Mouse (Mus musculus) cerebellum, postnatal 14 days (tissue): ENCODE results near the gene Prkaa2.

Experiments
- DNase-seq, 2 experiments: peaks; one replicate each; pipeline ENCODE4 v3.0.0; 2021; ENCODE audit warnings: mixed read lengths in 2 of 2

Gene Prkaa2

GRCm38 (mm10) chr4:105109199-105109989, at the start of gene Prkaa2:
TSS of gene Prkaa2 (minus strand) at chr4:105109890.
- DNase-seq: peak; percentile 79 to 85

- DNase-seq: no peak
Observed at GRCm38 (mm10) chr4:105159531-105159870, 49.8 kb upstream of the Prkaa2 start.

- no peak for DNase-seq
Observed at GRCm38 (mm10) chr4:105158651-105159530, 49.2 kb upstream of the Prkaa2 start.

GRCm38 (mm10) chr4:105158169-105158555, 48.5 kb upstream of the Prkaa2 start:
- peak; percentile 71 to 76 for DNase-seq

GRCm38 (mm10) chr4:105157276-105158168, 47.8 kb upstream of the Prkaa2 start, which contains the start of gene Plpp3:
TSS of gene Plpp3 (plus strand) at chr4:105157347.
- DNase-seq: peak; percentile 41 to 52

GRCm38 (mm10) chr4:105156955-105157275, 47.2 kb upstream of the Prkaa2 start:
- DNase-seq: peak; percentile 19 to 23

- no peak for DNase-seq
Observed at GRCm38 (mm10) chr4:105156281-105156680, 46.6 kb upstream of the Prkaa2 start.

- no peak for DNase-seq
Observed at GRCm38 (mm10) chr4:105153227-105153626, 43.5 kb upstream of the Prkaa2 start.

- DNase-seq: peak; percentile 83 to 85
Observed at GRCm38 (mm10) chr4:105151911-105152690, 42.4 kb upstream of the Prkaa2 start.

GRCm38 (mm10) chr4:105149492-105149891, 39.8 kb upstream of the Prkaa2 start:
- DNase-seq: no peak

- no peak for DNase-seq
Observed at GRCm38 (mm10) chr4:105133350-105134050, 23.8 kb upstream of the Prkaa2 start.

- no peak for DNase-seq
Observed at GRCm38 (mm10) chr4:105131756-105132314, 22.1 kb upstream of the Prkaa2 start.

GRCm38 (mm10) chr4:105129212-105129611, 19.5 kb upstream of the Prkaa2 start:
- DNase-seq: no peak

- DNase-seq: peak; percentile 83 to 86
Observed at GRCm38 (mm10) chr4:105122429-105122828, 12.7 kb upstream of the Prkaa2 start.

GRCm38 (mm10) chr4:105121081-105121480, 11.4 kb upstream of the Prkaa2 start:
- peak; percentile 40 to 49 for DNase-seq

GRCm38 (mm10) chr4:105113468-105113867, 3.8 kb upstream of the Prkaa2 start:
- DNase-seq: no peak

GRCm38 (mm10) chr4:105113042-105113441, 3.4 kb upstream of the Prkaa2 start:
- no peak for DNase-seq

- no peak for DNase-seq
Observed at GRCm38 (mm10) chr4:105111770-105112169, 2.1 kb upstream of the Prkaa2 start.

GRCm38 (mm10) chr4:105110684-105111035, 970 bp upstream of the Prkaa2 start:
- peak; percentile 27 to 31 for DNase-seq

- DNase-seq: peak in 1 of 2 experiments; percentile 58
Observed at GRCm38 (mm10) chr4:105109990-105110683, 447 bp upstream of the Prkaa2 start.
